Mouse (Mus musculus) kidney, adult 2 months (tissue): ENCODE data around the gene Cx3cr1. TPM values are rescaled to one million over a fixed set of nuclear protein-coding genes. Genes with fewer than 3 reads are reported as not detected.

ENCODE experiments used
- DNase-seq: peaks from one replicate; pipeline ENCODE4 v3.0.0; 2021
- H3K27ac ChIP-seq: fragments of 200-500 bp; 2 replicates; pipeline ENCODE4 v1.5.1; 2012; ENCODE audit warnings: low read depth, low read length, control low read depth, inconsistent platforms; ENCODE audit not compliant: insufficient read depth
- H3K27me3 ChIP-seq: fragments of 200-500 bp; replicated peaks from 2 replicates; pipeline ENCODE4 v1.6.1; 2012; ENCODE audit warnings: mild to moderate bottlenecking, moderate library complexity, low read length, inconsistent platforms; ENCODE audit not compliant: control insufficient read depth, insufficient read depth
- H3K36me3 ChIP-seq: fragments of 200-500 bp; 2 replicates; pipeline ENCODE4 v1.6.1; 2012; ENCODE audit warnings: mild to moderate bottlenecking, moderate library complexity, low read length, inconsistent platforms; ENCODE audit not compliant: control insufficient read depth, insufficient read depth
- H3K4me1 ChIP-seq: fragments of 200-500 bp; 2 replicates; pipeline ENCODE4 v1.6.1; 2011; ENCODE audit warnings: low read length; ENCODE audit not compliant: control insufficient read depth, insufficient read depth
- H3K4me3 ChIP-seq: fragments of 200-500 bp; 2 replicates; pipeline ENCODE4 v1.5.1; 2011; ENCODE audit warnings: mild to moderate bottlenecking, low read depth, low read length, control low read depth; ENCODE audit not compliant: insufficient read depth
- CTCF ChIP-seq: fragments of 200-500 bp; conservative IDR thresholded peaks from 2 replicates; pipeline ENCODE4 v1.5.1; 2011; ENCODE audit warnings: low read depth, mild to moderate bottlenecking, control low read depth, low read length, moderate library complexity, mixed read lengths; ENCODE audit not compliant: insufficient read depth, insufficient read length
- POLR2A ChIP-seq: fragments of 200-500 bp; IDR thresholded peaks from one replicate; pipeline ENCODE4 v1.6.1; 2011; ENCODE audit warnings: low read depth, low read length, control low read depth
- WGBS: fragments of 180-500 bp; shearing (Covaris S2); methylation state at CpG from one replicate; pipeline ENCODE4 v1.1.7; 2018; 5-methylcytosine and 5-hydroxymethylcytosine counted together
- polyA plus RNA-seq: library from polyadenylated mRNA; depleted of rRNA; stranded (reverse); fragments of >200 nt; gene quantifications from 2 replicates; pipeline ENCODE4 v1.2.3, GENCODE M21; 2012

Gene Cx3cr1
- polyA plus RNA-seq, 1 experiment = 6.1 TPM

- no peak overlapping the region for H3K27ac ChIP-seq
- no peaks in the 10 kb centered on the region for H3K4me1 ChIP-seq
- H3K4me3 ChIP-seq = no peak overlapping the region
- H3K36me3 ChIP-seq = no peaks in the 10 kb centered on the region
- H3K27me3 ChIP-seq = no peaks in the 10 kb centered on the region
- WGBS = 81% methylated on average over 7 of the region's 7 CpGs
- TF ChIP-seq CTCF (no peak), POLR2A (no peak)
- DNase-seq = peak; percentile 7
Measured at GRCm38 (mm10) chr9:120043115-120043514, 26.6 kb downstream of the Cx3cr1 start.

- H3K27ac ChIP-seq = no peak overlapping the region
- H3K27me3 ChIP-seq = no peaks in the 10 kb centered on the region
- 76% methylated on average over 7 of the region's 7 CpGs for WGBS
- no peaks in the 10 kb centered on the region for H3K4me1 ChIP-seq
- no peak overlapping the region for H3K4me3 ChIP-seq
- TF ChIP-seq CTCF = no peak
- TF ChIP-seq POLR2A = no peak
- DNase-seq = peak; percentile 14
- H3K36me3 ChIP-seq = no peaks in the 10 kb centered on the region
Measured at GRCm38 (mm10) chr9:120037414-120037813, 32.3 kb downstream of the Cx3cr1 start.

GRCm38 (mm10) chr9:120034375-120034774 lies 35.3 kb downstream of the Cx3cr1 start:
- Histone ChIP-seq H3K27ac (no peak overlapping the region), H3K27me3 (no peaks in the 10 kb centered on the region), H3K4me1 (no peaks in the 10 kb centered on the region), H3K4me3 (no peak overlapping the region), H3K36me3 (no peaks in the 10 kb centered on the region)
- no peak for TF ChIP-seq CTCF
- no peak for TF ChIP-seq POLR2A
- WGBS = 68% methylated on average over 8 of the region's 8 CpGs
- no peak for DNase-seq

- Histone ChIP-seq H3K36me3 (no peaks in the 10 kb centered on the region), H3K4me1 (no peaks in the 10 kb centered on the region), H3K27ac (no peak overlapping the region), H3K27me3 (no peaks in the 10 kb centered on the region), H3K4me3 (no peak overlapping the region)
- DNase-seq = no peak
- 80% methylated on average over 6 of the region's 6 CpGs for WGBS
- TF ChIP-seq POLR2A = no peak
Measured at GRCm38 (mm10) chr9:120032710-120033109, 37.0 kb downstream of the Cx3cr1 start.

GRCm38 (mm10) chr9:120030421-120030820 lies 39.3 kb downstream of the Cx3cr1 start:
- Histone ChIP-seq H3K4me3 (no peak overlapping the region), H3K4me1 (no peaks in the 10 kb centered on the region), H3K36me3 (no peaks in the 10 kb centered on the region), H3K27me3 (no peaks in the 10 kb centered on the region), H3K27ac (no peak overlapping the region)
- 83% methylated on average over 10 of the region's 10 CpGs for WGBS
- no peak for TF ChIP-seq CTCF
- no peak for TF ChIP-seq POLR2A
- DNase-seq = no peak

- no peak for TF ChIP-seq CTCF
- no peak for TF ChIP-seq POLR2A
- no peak for DNase-seq
- 91% methylated on average over 6 of the region's 6 CpGs for WGBS
- Histone ChIP-seq H3K27me3 (no peaks in the 10 kb centered on the region), H3K4me3 (no peak overlapping the region), H3K27ac (no peak overlapping the region), H3K4me1 (no peaks in the 10 kb centered on the region), H3K36me3 (no peaks in the 10 kb centered on the region)
Measured at GRCm38 (mm10) chr9:120029880-120030279, 39.8 kb downstream of the Cx3cr1 start.

- peak; percentile 49 for DNase-seq
- 12% methylated on average over 14 of the region's 14 CpGs for WGBS
- no peak overlapping the region for H3K27ac ChIP-seq
- no peaks in the 10 kb centered on the region for H3K27me3 ChIP-seq
- peak; percentile 86 for TF ChIP-seq CTCF
- TF ChIP-seq POLR2A = no peak
- H3K4me1 ChIP-seq = no peaks in the 10 kb centered on the region
- H3K4me3 ChIP-seq = no peak overlapping the region
- H3K36me3 ChIP-seq = no peaks in the 10 kb centered on the region
Measured at GRCm38 (mm10) chr9:120027401-120028151, 42.1 kb downstream of the Cx3cr1 start.
